Mouse (Mus musculus) megakaryocyte, embryonic 14.5 days (primary cell): Measurements from ENCODE around the gene Clip3.

Experiments
- FLI1 ChIP-seq: IDR thresholded peaks from 2 replicates; pipeline ENCODE4 v1.6.1; 2012; ENCODE audit warnings: low read length, inconsistent platforms, mixed read lengths
- GATA1 ChIP-seq: IDR thresholded peaks from 3 replicates; pipeline ENCODE4 v1.6.1; 2012; ENCODE audit warnings: mixed read lengths, low read length, inconsistent platforms, borderline replicate concordance

GRCm38 (mm10) chr7:30326427-30326826, 34.9 kb downstream of the Clip3 start:
- no peak for TF ChIP-seq GATA1
- TF ChIP-seq FLI1, result no peak
